Mouse (Mus musculus): ENCODE data around the gene Slc35e1.

Slc35e1 gene

GRCm38 (mm10) chr8:72485456-72486199 lies 6.8 kb downstream of the Slc35e1 start:
- peak in 1 of 2 experiments; percentile 35 for DNase-seq (ENCODE audit: low spot score in 2 of 2)

GRCm38 (mm10) chr8:72474826-72475546 lies 17.4 kb downstream of the Slc35e1 start, which contains the start of gene Cherp:
Cherp (minus strand) TSS chr8:72475226.
- peak; percentile 95 to 97 for DNase-seq (ENCODE audit: low spot score in 2 of 2)

GRCm38 (mm10) chr8:72470684-72471083 lies 21.7 kb downstream of the Slc35e1 start:
- DNase-seq (ENCODE audit: low spot score in 2 of 2), result no peak

- no peak for DNase-seq (ENCODE audit: low spot score in 2 of 2)
Observed at GRCm38 (mm10) chr8:72469984-72470383, 22.4 kb downstream of the Slc35e1 start.

GRCm38 (mm10) chr8:72469243-72469642 lies 23.2 kb downstream of the Slc35e1 start:
- DNase-seq (ENCODE audit: low spot score in 2 of 2), result no peak

GRCm38 (mm10) chr8:72464211-72464610 lies 28.2 kb downstream of the Slc35e1 start:
- DNase-seq (ENCODE audit: low spot score in 2 of 2), result no peak

GRCm38 (mm10) chr8:72459881-72460533 lies 32.4 kb downstream of the Slc35e1 start:
- no peak for DNase-seq (ENCODE audit: low spot score in 2 of 2)

- no peak for DNase-seq (ENCODE audit: low spot score in 2 of 2)
Observed at GRCm38 (mm10) chr8:72458457-72458856, 34.0 kb downstream of the Slc35e1 start.

- DNase-seq (ENCODE audit: low spot score in 2 of 2), result no peak
Observed at GRCm38 (mm10) chr8:72457806-72458205, 34.6 kb downstream of the Slc35e1 start.

- no peak for DNase-seq (ENCODE audit: low spot score in 2 of 2)
Observed at GRCm38 (mm10) chr8:72455317-72455716, 37.1 kb downstream of the Slc35e1 start.

GRCm38 (mm10) chr8:72453904-72454303 lies 38.5 kb downstream of the Slc35e1 start:
- DNase-seq (ENCODE audit: low spot score in 2 of 2), result no peak

- DNase-seq (ENCODE audit: low spot score in 2 of 2), result no peak
Observed at GRCm38 (mm10) chr8:72451516-72451915, 40.9 kb downstream of the Slc35e1 start.

GRCm38 (mm10) chr8:72445071-72445470 lies 47.3 kb downstream of the Slc35e1 start:
- no peak for DNase-seq (ENCODE audit: low spot score in 2 of 2)

GRCm38 (mm10) chr8:72443994-72444350 lies 48.4 kb downstream of the Slc35e1 start:
- no peak for DNase-seq (ENCODE audit: low spot score in 2 of 2)

- DNase-seq (ENCODE audit: low spot score in 2 of 2), result peak; percentile 97 to 98
Observed at GRCm38 (mm10) chr8:72443338-72443993, 48.9 kb downstream of the Slc35e1 start, which contains the start of the genes Calr3 and 1700030K09Rik. Calr3 (minus strand) TSS chr8:72443870. 1700030K09Rik (plus strand) TSS chr8:72443880.

- no peak for DNase-seq (ENCODE audit: low spot score in 2 of 2)
Observed at GRCm38 (mm10) chr8:72438248-72439015, 54.0 kb downstream of the Slc35e1 start.

GRCm38 (mm10) chr8:72434952-72435351 lies 57.5 kb downstream of the Slc35e1 start:
- DNase-seq (ENCODE audit: low spot score in 2 of 2), result peak; percentile 52 to 70

All from urinary bladder, postnatal 36 days (tissue).